Mouse (Mus musculus) hindbrain, embryonic 11.5 days (tissue): Measurements from ENCODE around the gene Ddn. TPM values are rescaled to one million over a fixed set of nuclear protein-coding genes. Genes with fewer than 3 reads are reported as not detected.

Source experiments
- ATAC-seq: fragments of 200-750 bp; cut with Nextera tagmentation; 2 replicates; pipeline ENCODE4 v1.8.0; 2017; ENCODE audit warnings: mild to moderate bottlenecking, moderate TSS enrichment, moderate library complexity; ENCODE audit not compliant: low FRiP score
- DNase-seq: peaks from one replicate; pipeline ENCODE4 v3.0.0-alpha.2; 2015; ENCODE audit warnings: low spot score
- H3K27ac ChIP-seq: fragments of 300-500 bp; sonication (generic); 2 replicates; pipeline ENCODE4 v1.5.1; 2014; ENCODE audit warnings: mild to moderate bottlenecking, low read depth, low read length
- H3K27me3 ChIP-seq: fragments of 300-500 bp; sonication (generic); 2 replicates; pipeline ENCODE4 v1.6.1; 2014; ENCODE audit warnings: mild to moderate bottlenecking, low read length, moderate library complexity, mixed read lengths; ENCODE audit not compliant: control insufficient read depth, insufficient read depth
- H3K36me3 ChIP-seq: fragments of 300-500 bp; sonication (generic); 2 replicates; pipeline ENCODE4 v1.6.1; 2014; ENCODE audit warnings: mild to moderate bottlenecking, low read length, moderate library complexity, mixed read lengths; ENCODE audit not compliant: control insufficient read depth, insufficient read depth
- H3K4me1 ChIP-seq: fragments of 300-500 bp; sonication (generic); replicated peaks from 2 replicates; pipeline ENCODE4 v1.6.1; 2014; ENCODE audit warnings: low read length, mixed read lengths; ENCODE audit not compliant: control insufficient read depth, insufficient read depth
- H3K4me2 ChIP-seq: fragments of 300-500 bp; sonication (generic); replicated peaks from 2 replicates; pipeline ENCODE4 v1.6.1; 2014; ENCODE audit warnings: mild to moderate bottlenecking, low read depth, low read length
- H3K4me3 ChIP-seq: fragments of 300-500 bp; sonication (generic); 2 replicates; pipeline ENCODE4 v1.5.1; 2014; ENCODE audit warnings: low read depth, low read length
- H3K9ac ChIP-seq: fragments of 300-500 bp; sonication (generic); 2 replicates; pipeline ENCODE4 v1.6.1; 2014; ENCODE audit warnings: low read depth, low read length
- H3K9me3 ChIP-seq: fragments of 300-500 bp; sonication (generic); 2 replicates; pipeline ENCODE4 v1.6.1; 2016; ENCODE audit warnings: low read length; ENCODE audit not compliant: control insufficient read depth
- WGBS: fragments of 180-500 bp; shearing (Covaris S2); extraction: QIAGEN DNeasy Blood & Tissue Kit; methylation state at CpG from one replicate; pipeline ENCODE4 v1.1.7; 2014; 5-methylcytosine and 5-hydroxymethylcytosine counted together
- polyA plus RNA-seq: library from polyadenylated mRNA; unstranded; fragments of >200 nt; fragmentation: Nextera tagmentation; extraction: Ambion mirVana; gene quantifications from 2 replicates; pipeline ENCODE4 v1.2.1, GENCODE M21; 2014

The Ddn gene
- polyA plus RNA-seq, 1 experiment from 2014 or later = 0.60 TPM

DNA sequence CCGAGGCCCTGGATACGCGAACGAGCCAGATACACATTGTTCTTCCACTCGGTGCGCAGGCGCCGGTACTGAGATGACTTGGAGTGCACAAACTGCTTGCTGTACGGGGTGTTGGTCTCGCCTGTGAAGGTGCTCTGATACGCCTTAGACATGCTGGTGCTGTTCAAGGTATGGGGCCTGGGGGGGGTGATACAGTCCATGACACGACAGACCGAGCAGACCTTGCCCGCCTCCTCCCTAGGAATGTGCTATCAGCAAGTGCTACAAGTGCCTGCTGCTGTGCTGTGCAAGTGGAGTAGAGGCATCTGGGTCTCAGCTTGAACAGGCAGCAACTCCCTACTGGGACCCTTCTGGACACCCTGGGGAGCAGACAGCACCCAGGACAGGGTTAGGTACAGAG is 26.0 kb upstream of the Ddn start:
- no peak for DNase-seq
- Histone ChIP-seq H3K4me1 (no peaks in the 10 kb centered on the region), H3K4me2 (no peak overlapping the region), H3K36me3 (peaks cover 23% of the 10 kb centered on the region), H3K27me3 (no peaks in the 10 kb centered on the region), H3K4me3 (no peak overlapping the region), H3K27ac (no peak overlapping the region), H3K9ac (0 out of 2 replicates have a peak overlapping the region, but pooled peaks have one; percentile 11), H3K9me3 (no peaks in the 10 kb centered on the region)
- 95% methylated on average over 14 of the region's 14 CpGs for WGBS
- no peak for ATAC-seq

DNA sequence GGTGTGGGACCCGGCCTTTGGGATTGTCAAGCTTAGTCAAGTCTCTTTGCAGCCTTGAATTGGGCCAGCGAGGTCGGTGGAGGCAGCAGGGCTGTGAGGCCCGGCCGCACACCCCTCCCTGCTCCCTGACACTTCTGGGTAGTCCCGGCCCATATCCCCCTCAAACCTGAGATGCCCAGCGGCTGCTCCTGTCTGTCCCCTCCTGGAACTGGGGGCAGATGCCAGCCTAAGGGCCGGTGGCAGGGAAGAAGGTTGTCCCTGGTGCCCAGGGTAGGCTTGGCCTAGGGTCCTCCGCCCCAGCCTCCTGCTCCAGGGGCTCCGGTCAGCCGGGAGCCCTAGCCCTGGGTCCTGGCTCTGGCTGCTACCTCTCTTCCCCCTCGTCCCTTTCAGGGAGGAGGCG is 24.8 kb upstream of the Ddn start:
- no peaks in the 10 kb centered on the region for H3K27me3 ChIP-seq
- H3K36me3 ChIP-seq = peaks cover 16% of the 10 kb centered on the region
- no peak overlapping the region for H3K4me2 ChIP-seq
- H3K4me1 ChIP-seq = no peaks in the 10 kb centered on the region
- H3K27ac ChIP-seq = no peak overlapping the region
- H3K9me3 ChIP-seq = no peaks in the 10 kb centered on the region
- ATAC-seq (no peak), DNase-seq (no peak)
- H3K9ac ChIP-seq = no peak overlapping the region
- 87% methylated on average over 13 of the region's 13 CpGs for WGBS
- no peak overlapping the region for H3K4me3 ChIP-seq

DNA sequence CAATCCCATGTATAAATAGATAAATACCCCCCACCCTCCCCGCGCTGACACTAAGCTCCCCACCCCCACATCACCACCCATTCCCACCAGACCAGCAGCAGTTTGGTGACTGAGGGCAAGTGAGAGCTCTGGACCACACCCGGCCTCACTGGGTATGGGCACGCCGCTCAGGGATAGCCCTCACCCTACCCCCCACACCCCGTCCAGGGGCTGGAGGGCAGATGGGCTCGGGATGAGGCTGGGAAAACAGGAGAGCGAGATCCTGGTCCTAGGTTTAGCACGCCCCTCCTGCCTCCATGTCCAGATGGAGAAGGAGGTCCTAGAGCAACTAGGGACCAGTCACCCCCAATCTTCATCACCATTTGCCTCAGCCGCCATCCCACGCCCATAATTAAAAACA is 24.0 kb upstream of the Ddn start:
- Histone ChIP-seq H3K9ac (no peak overlapping the region), H3K4me3 (no peak overlapping the region), H3K4me2 (no peak overlapping the region), H3K27ac (no peak overlapping the region), H3K27me3 (no peaks in the 10 kb centered on the region), H3K9me3 (no peaks in the 10 kb centered on the region), H3K4me1 (no peaks in the 10 kb centered on the region), H3K36me3 (peaks cover 13% of the 10 kb centered on the region)
- DNase-seq = no peak
- no peak for ATAC-seq
- 85% methylated on average over 11 of the region's 11 CpGs for WGBS

DNA sequence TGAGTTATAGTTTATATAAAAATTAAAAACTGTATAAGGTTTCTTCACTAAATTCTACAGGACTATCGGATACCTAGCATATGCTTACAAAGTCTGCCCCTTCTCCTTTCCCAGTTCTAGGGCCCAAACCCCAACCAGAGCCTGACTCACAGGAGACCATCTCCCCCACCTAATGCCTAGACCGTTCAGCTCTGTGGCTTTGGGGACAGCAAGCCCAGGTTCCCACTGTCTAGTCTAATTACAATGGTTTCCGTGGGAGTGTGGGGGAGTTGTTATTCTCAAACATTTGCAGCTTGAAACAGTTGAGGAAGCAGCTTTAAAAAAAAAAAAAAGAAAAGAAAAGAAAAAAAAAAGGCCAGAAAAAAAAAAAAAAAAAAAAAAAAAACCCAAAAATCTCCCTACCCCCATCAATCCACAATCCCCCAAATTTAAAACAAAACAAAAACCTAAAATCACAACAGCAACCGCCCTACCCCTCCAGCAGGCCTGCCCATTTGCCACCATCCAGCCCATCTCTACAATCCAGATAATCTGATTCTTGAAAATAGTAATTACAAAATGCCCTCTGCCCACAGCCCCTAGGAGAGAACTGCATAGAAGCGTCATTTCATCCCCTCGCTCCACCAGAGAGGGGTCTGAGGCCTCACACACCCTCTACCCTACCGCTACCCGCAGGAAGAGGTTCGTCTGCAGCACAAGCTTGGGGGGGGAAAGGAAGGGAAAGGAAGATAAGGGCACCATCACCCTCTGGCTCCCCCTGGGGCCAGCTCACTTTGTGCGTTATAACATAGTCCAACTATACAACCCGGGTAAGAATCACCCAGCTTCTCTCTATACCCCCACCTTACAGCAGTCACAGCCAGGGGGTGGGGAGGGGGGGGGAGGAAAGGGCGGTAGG is 23.1 kb upstream of the Ddn start:
- ATAC-seq (no peak), DNase-seq (no peak)
- whole genome bisulfite sequencing = 64% methylated on average over 12 of the region's 12 CpGs
- H3K27ac ChIP-seq = no peak overlapping the region
- H3K9ac ChIP-seq = no peak overlapping the region
- peaks cover 11% of the 10 kb centered on the region for H3K36me3 ChIP-seq
- no peak overlapping the region for H3K4me3 ChIP-seq
- H3K27me3 ChIP-seq = no peaks in the 10 kb centered on the region
- no peaks in the 10 kb centered on the region for H3K9me3 ChIP-seq
- H3K4me1 ChIP-seq = no peaks in the 10 kb centered on the region
- H3K4me2 ChIP-seq = no peak overlapping the region

DNA sequence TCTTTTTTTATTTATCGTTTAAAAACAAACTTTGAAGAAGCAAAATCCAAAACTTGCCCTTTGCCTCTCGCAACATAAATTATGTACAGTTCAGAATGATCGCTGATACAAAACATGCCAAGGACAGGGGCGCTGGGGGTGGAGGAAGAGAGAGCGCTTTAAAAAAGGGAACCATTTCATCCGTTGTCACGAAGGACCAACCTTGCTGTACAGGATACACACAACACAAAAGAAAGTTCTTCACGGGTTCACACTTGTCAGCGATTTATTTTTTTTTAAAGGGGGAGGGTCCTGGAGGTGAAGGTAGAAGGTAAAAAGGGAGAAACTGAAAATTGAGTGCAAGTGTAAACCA is 22.4 kb upstream of the Ddn start:
- 23% methylated on average over 9 of the region's 9 CpGs for WGBS
- Histone ChIP-seq H3K9ac (peak overlapping the region; percentile 21; the same call in 1 of the 2 replicates), H3K4me2 (peak overlapping the region; percentile 71), H3K27me3 (no peaks in the 10 kb centered on the region), H3K27ac (peak overlapping the region; percentile 83; the same call in 1 of the 2 replicates), H3K4me3 (peak overlapping the region; percentile 13; the same call in 1 of the 2 replicates), H3K9me3 (no peaks in the 10 kb centered on the region), H3K4me1 (no peaks in the 10 kb centered on the region), H3K36me3 (peaks cover 11% of the 10 kb centered on the region)
- DNase-seq = no peak
- ATAC-seq = peak; percentile 51

DNA sequence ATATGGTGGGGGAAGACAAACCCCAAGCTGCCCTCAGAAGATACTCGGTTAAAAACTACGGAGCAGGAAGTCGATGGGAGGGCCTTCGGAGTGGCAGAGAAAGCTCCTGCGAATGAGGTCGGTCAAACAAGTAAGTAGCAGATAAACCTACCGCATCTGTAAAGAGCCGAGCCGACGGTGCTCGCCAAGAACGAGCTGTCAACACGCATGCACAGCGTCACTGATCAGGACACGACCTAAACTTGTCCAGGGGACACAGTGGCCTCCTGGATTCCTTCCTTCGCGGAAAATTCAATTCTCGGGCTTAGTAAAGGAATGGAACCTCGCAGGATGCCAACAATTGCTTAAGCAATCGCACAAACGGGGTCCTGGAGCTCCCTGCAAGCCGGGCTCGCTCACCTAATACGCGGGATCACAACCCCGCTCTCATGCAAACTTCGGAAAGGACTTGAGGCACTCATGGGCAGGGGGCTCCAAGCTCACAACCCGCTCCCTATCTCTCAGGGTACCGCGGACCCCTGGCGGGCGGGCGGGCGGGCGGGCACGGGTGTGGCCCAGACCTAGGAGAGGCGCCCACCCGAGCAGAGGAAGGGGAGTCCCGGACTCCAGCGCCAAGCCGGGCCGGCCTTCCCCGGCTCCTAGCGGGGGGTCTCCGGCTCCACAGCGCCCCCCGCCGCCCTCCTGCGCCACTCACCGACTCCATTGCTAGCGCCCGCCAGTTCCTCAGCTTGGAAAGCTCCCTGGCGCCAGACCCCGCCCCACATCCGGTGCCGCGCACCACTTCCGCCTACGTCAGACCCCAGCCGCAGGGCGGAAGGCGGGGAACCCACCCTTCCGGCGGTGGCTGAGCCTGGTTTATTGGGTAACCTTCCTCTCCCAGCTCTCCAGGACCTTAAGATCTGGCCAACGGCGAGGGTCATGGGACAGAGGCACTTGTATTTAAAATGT is 21.7 kb upstream of the Ddn start, which contains the start of gene Prkag1:
TSS of gene Prkag1 (minus strand) at position 786 of the 948 bp plus-strand sequence.
- H3K4me2 ChIP-seq = peak within 1 kb of the TSS; percentile 71
- peak within 1 kb of the TSS; percentile 80 for H3K4me3 ChIP-seq
- no peaks in the 10 kb centered on the region for H3K4me1 ChIP-seq
- H3K9ac ChIP-seq = peak within 1 kb of the TSS; percentile 77
- WGBS = under 1% methylated on average over 61 of the region's 66 CpGs
- H3K27ac ChIP-seq = peak within 1 kb of the TSS; percentile 83
- ATAC-seq (peak; percentile 98), DNase-seq (peak; percentile 97)
- no peaks in the 10 kb centered on the region for H3K9me3 ChIP-seq
- peaks cover 11% of the 10 kb centered on the region for H3K36me3 ChIP-seq
- H3K27me3 ChIP-seq = no peaks in the 10 kb centered on the region

DNA sequence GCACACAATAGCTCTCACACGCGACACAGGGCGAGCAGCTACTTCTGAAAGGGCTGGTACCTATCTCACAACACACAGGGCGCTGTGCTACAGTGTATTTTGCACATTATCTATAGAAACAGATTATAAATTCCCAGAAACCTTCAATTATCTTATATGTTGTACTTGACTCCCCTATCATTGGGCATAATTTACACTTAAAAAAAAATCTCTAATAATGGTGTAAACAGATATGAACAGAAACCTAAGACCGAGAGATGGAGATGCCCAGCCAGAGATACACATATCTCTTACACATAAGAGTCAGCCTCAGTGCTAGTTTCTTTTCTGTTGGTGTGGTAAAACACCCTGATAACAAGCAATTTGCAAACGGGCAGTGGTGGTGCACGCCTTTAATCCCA is 18.3 kb upstream of the Ddn start:
- Histone ChIP-seq H3K36me3 (no peaks in the 10 kb centered on the region), H3K9me3 (no peaks in the 10 kb centered on the region), H3K4me3 (no peak overlapping the region), H3K27me3 (no peaks in the 10 kb centered on the region), H3K4me1 (no peaks in the 10 kb centered on the region), H3K27ac (no peak overlapping the region), H3K4me2 (no peak overlapping the region), H3K9ac (no peak overlapping the region)
- 92% methylated on average over 7 of the region's 7 CpGs for WGBS
- DNase-seq = no peak
- ATAC-seq = no peak

DNA sequence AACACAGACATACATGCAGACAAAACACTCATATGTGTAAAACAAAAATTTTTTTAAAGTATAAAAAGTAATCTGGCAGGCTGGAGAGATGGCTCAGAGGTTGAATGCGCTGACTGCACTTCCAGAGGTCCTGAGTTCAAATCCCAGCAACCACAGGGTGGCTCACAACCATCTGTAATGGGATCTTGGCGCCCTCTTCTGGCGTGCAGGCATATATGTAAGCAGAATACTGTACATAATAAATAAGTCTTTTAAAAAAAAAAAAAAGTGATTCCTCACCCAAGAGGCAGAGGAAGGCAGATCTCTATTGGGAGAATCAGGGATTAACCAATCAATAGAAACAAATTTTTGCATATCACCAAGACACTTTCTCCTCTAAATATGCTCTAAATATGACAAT is 14.1 kb upstream of the Ddn start:
- H3K4me3 ChIP-seq = no peak overlapping the region
- H3K9me3 ChIP-seq = no peaks in the 10 kb centered on the region
- no peak overlapping the region for H3K4me2 ChIP-seq
- H3K9ac ChIP-seq = no peak overlapping the region
- WGBS = 64% methylated on average over 3 of the region's 3 CpGs
- H3K27ac ChIP-seq = no peak overlapping the region
- DNase-seq (no peak), ATAC-seq (no peak)
- no peaks in the 10 kb centered on the region for H3K27me3 ChIP-seq
- H3K4me1 ChIP-seq = no peaks in the 10 kb centered on the region
- no peaks in the 10 kb centered on the region for H3K36me3 ChIP-seq
